In genomic region chr19:42090637-42091141, GRCm38 (mm10) we compare ENCODE assay signal across 8 mouse cellular contexts. TPM values are rescaled to one million over a fixed set of nuclear protein-coding genes. Genes with fewer than 3 reads are reported as not detected.
DNase-seq lines count a peak whose midpoint lies in the region; ATAC-seq lines count a peak whose summit lies in the region.

No protein-coding gene starts in this region.

- DNase-seq in adrenal gland, postnatal 14 days = peak; percentile 65
- DNase-seq in adrenal gland, adult 2 months = no peak
- DNase-seq in retina, embryonic 14.5 days (ENCODE audit: low spot score) = peak; percentile 28
- DNase-seq in retina, postnatal 1 day = no peak
- no peak for DNase-seq in forebrain, embryonic 14.5 days (ENCODE audit: low spot score)
- DNase-seq in splenic B cell, adult 2 months (ENCODE audit: low read depth, low spot score) = peak; percentile 57
- no peak for DNase-seq in yolk sac, embryonic 10.5 days (ENCODE audit: low spot score)

- H3K36me3 ChIP-seq in forebrain, embryonic 14.5 days (ENCODE audit: control insufficient read depth, insufficient read depth, low read length) = peaks cover 10% of the 10 kb centered on the region; the same call in 1 of the 2 replicates
- no peaks in the 10 kb centered on the region; the same call in 1 of the 2 replicates for H3K36me3 ChIP-seq in liver, embryonic 16.5 days (ENCODE audit: control insufficient read depth, insufficient read depth)
- H3K36me3 ChIP-seq in splenic B cell, adult 2 months (ENCODE audit: control insufficient read depth, insufficient read depth, low read length, poor library complexity, severe bottlenecking) = no peaks in the 10 kb centered on the region; the same call in 1 of the 2 replicates

- peak; percentile 52 for ATAC-seq in forebrain, embryonic 14.5 days
- ATAC-seq in liver, embryonic 16.5 days (ENCODE audit: low read depth) = peak; percentile 35

- peaks cover 20% of the 10 kb centered on the region for H3K4me1 ChIP-seq in forebrain, embryonic 14.5 days (ENCODE audit: control insufficient read depth, insufficient read depth, low read length)
- peaks cover 29% of the 10 kb centered on the region for H3K4me1 ChIP-seq in liver, embryonic 16.5 days (ENCODE audit: control insufficient read depth, low read depth, low read length)

- peak overlapping the region; percentile 90 for H3K9ac ChIP-seq in forebrain, embryonic 14.5 days (ENCODE audit: low read length)
- peak overlapping the region; percentile 92 for H3K9ac ChIP-seq in liver, embryonic 16.5 days (ENCODE audit: low read depth, low read length)

- peak overlapping the region; percentile 91 for H3K4me3 ChIP-seq in forebrain, embryonic 14.5 days (ENCODE audit: low read depth, low read length)
- H3K4me3 ChIP-seq in liver, embryonic 16.5 days (ENCODE audit: low read depth, low read length) = peak overlapping the region; percentile 97

- H3K4me2 ChIP-seq in forebrain, embryonic 14.5 days (ENCODE audit: low read length) = peak overlapping the region; percentile 89
- peak overlapping the region; percentile 95 for H3K4me2 ChIP-seq in liver, embryonic 16.5 days (ENCODE audit: low read depth, low read length)

- under 1% methylated on average over 51 of the region's 52 CpGs for WGBS in forebrain, embryonic 14.5 days
- WGBS in liver, embryonic 16.5 days (ENCODE audit: insufficient replicate concordance) = 1% methylated on average over 52 of the region's 52 CpGs

- peak overlapping the region; percentile 77 for H3K27ac ChIP-seq in forebrain, embryonic 14.5 days (ENCODE audit: low read depth, low read length)
- H3K27ac ChIP-seq in liver, embryonic 16.5 days (ENCODE audit: low read length) = peak overlapping the region; percentile 91

- no peaks in the 10 kb centered on the region for H3K27me3 ChIP-seq in forebrain, embryonic 14.5 days (replicated peaks; ENCODE audit: control insufficient read depth, insufficient read depth, low read length)
- H3K27me3 ChIP-seq in liver, embryonic 16.5 days (ENCODE audit: control insufficient read depth, insufficient read depth, low read depth, low read length) = no peaks in the 10 kb centered on the region
- H3K27me3 ChIP-seq in splenic B cell, adult 2 months (ENCODE audit: control insufficient read depth, insufficient read depth, low read length, poor library complexity, severe bottlenecking) = no peaks in the 10 kb centered on the region

- no peaks in the 10 kb centered on the region for H3K9me3 ChIP-seq in forebrain, embryonic 14.5 days (replicated peaks; ENCODE audit: control insufficient read depth, low read length)
- H3K9me3 ChIP-seq in liver, embryonic 16.5 days (replicated peaks; ENCODE audit: control insufficient read depth, low read length) = no peaks in the 10 kb centered on the region

RNA-seq across cellular contexts. Expression of gene Pi4k2a, which starts 0.4 kb away (rescaled TPM):
- total RNA-seq in adrenal gland, postnatal 14 days (2021) = 50.4 and 51.5 TPM in 2 replicates
- 10 to 100 TPM; 62.3 to 69.9 TPM for total RNA-seq in adrenal gland, adult 2 months (2021)
- 43.7 and 44.5 TPM in 2 replicates for polyA plus RNA-seq in adrenal gland, adult 2 months (2012; rRNA removed)
- polyA plus RNA-seq in forebrain, embryonic 14.5 days (2014; fragmentation: Nextera tagmentation; extraction: Ambion mirVana) = 13.2 and 19.5 TPM in 2 replicates
- 2.9 and 4.0 TPM in 2 replicates for polyA plus RNA-seq in liver, embryonic 16.5 days (2015; fragmentation: Nextera tagmentation; extraction: Ambion mirVana)

RNA-seq across cellular contexts. Expression of gene Morn4, which starts 4.5 kb away (rescaled TPM):
- total RNA-seq in adrenal gland, postnatal 14 days (2021) = 5.4 and 7.4 TPM in 2 replicates
- total RNA-seq in adrenal gland, adult 2 months (2021) = 10 to 100 TPM in 1 of 2 experiments, 1 to 10 TPM in 1; 7.5 to 15.5 TPM
- 10.6 and 13.0 TPM in 2 replicates for polyA plus RNA-seq in adrenal gland, adult 2 months (2012; rRNA removed)
- polyA plus RNA-seq in forebrain, embryonic 14.5 days (2014; fragmentation: Nextera tagmentation; extraction: Ambion mirVana) = 166 TPM in 2 replicates
- 1.1 TPM in 2 replicates for polyA plus RNA-seq in liver, embryonic 16.5 days (2015; fragmentation: Nextera tagmentation; extraction: Ambion mirVana)

RNA-seq across cellular contexts. Expression of gene Avpi1, which starts 38.2 kb away (rescaled TPM):
- total RNA-seq in adrenal gland, postnatal 14 days (2021) = 47.4 and 48.9 TPM in 2 replicates
- total RNA-seq in adrenal gland, adult 2 months (2021) = 100 to 1,000 TPM in 1 of 2 experiments, 10 to 100 TPM in 1; 78.6 to 101 TPM
- 82.3 and 112 TPM in 2 replicates for polyA plus RNA-seq in adrenal gland, adult 2 months (2012; rRNA removed)
- 9.5 and 13.0 TPM in 2 replicates for polyA plus RNA-seq in forebrain, embryonic 14.5 days (2014; fragmentation: Nextera tagmentation; extraction: Ambion mirVana)
- 22.5 and 24.8 TPM in 2 replicates for polyA plus RNA-seq in liver, embryonic 16.5 days (2015; fragmentation: Nextera tagmentation; extraction: Ambion mirVana)

RNA-seq across cellular contexts. Expression of gene 4933411K16Rik, which starts 38.6 kb away (rescaled TPM):
- total RNA-seq in adrenal gland, postnatal 14 days (2021) = 0.64 and 0.96 TPM in 2 replicates
- under 1 TPM; 0.55 to 0.75 TPM for total RNA-seq in adrenal gland, adult 2 months (2021)
- polyA plus RNA-seq in adrenal gland, adult 2 months (2012; rRNA removed) = 0.09 and 0.12 TPM in 2 replicates
- polyA plus RNA-seq in forebrain, embryonic 14.5 days (2014; fragmentation: Nextera tagmentation; extraction: Ambion mirVana) = not detected in 2 replicates
- polyA plus RNA-seq in liver, embryonic 16.5 days (2015; fragmentation: Nextera tagmentation; extraction: Ambion mirVana) = 0.34 and 0.35 TPM in 2 replicates

RNA-seq across cellular contexts. Expression of gene Hoga1, which starts 45.3 kb away (rescaled TPM):
- 6.2 and 22.7 TPM in 2 replicates for total RNA-seq in adrenal gland, postnatal 14 days (2021)
- total RNA-seq in adrenal gland, adult 2 months (2021) = 1 to 10 TPM; 3.7 to 8.0 TPM
- polyA plus RNA-seq in adrenal gland, adult 2 months (2012; rRNA removed) = 1.5 and 1.6 TPM in 2 replicates
- 0.76 and 0.90 TPM in 2 replicates for polyA plus RNA-seq in forebrain, embryonic 14.5 days (2014; fragmentation: Nextera tagmentation; extraction: Ambion mirVana)
- 62.9 and 70.5 TPM in 2 replicates for polyA plus RNA-seq in liver, embryonic 16.5 days (2015; fragmentation: Nextera tagmentation; extraction: Ambion mirVana)

Comparison
In these comparisons a context has a peak if more than half of its experiments do, and no peak if none do; other contexts are left out.
1. DNase-seq: peak in adrenal gland, postnatal 14 days (single experiment), retina, embryonic 14.5 days (single experiment) and splenic B cell, adult 2 months (single experiment); none in adrenal gland, adult 2 months (single experiment), retina, postnatal 1 day (single experiment), forebrain, embryonic 14.5 days (single experiment) and yolk sac, embryonic 10.5 days (single experiment).
2. RNA of gene Morn4, which starts 4.5 kb away (polyA plus RNA-seq): 166 TPM in forebrain, embryonic 14.5 days; 10.6 to 13.0 TPM in adrenal gland, adult 2 months and 1.1 TPM in liver, embryonic 16.5 days; every median in the first group is over 10 times any median in the second.